Mouse (Mus musculus): ENCODE data around the gene Chd1. TPM values are rescaled to one million over a fixed set of nuclear protein-coding genes. Genes with fewer than 3 reads are reported as not detected.

The Chd1 gene
- polyA plus RNA-seq, 2 experiments = 4.4 to 13.3 TPM

- Histone ChIP-seq H3K4me3 (ENCODE audit: insufficient read depth in 1 of 2, low read depth in 2 of 2, low read length in 2 of 2) (no peak overlapping the region), H3K27ac (no peak overlapping the region), H3K9ac (replicated peaks) (no peak overlapping the region), H3K9me3 (ENCODE audit: control insufficient read depth, low read length) (no peaks in the 10 kb centered on the region), H3K4me2 (ENCODE audit: low read depth) (no peak overlapping the region), H3K4me1 (replicated peaks; ENCODE audit: control insufficient read depth in 2 of 2, insufficient read depth in 2 of 2, low read length in 1 of 2) (no peaks in the 10 kb centered on the region; a peak in 1 of 4 replicates), H3K36me3 (replicated peaks; ENCODE audit: control insufficient read depth, insufficient read depth, low read depth) (no peaks in the 10 kb centered on the region), H3K27me3 (ENCODE audit: control insufficient read depth, insufficient read depth, low read length) (no peaks in the 10 kb centered on the region)
- ATAC-seq (ENCODE audit: insufficient read depth) (no peak), DNase-seq (ENCODE audit: low read depth in 3 of 3, low spot score in 3 of 3) (no peak)
- 64% methylated on average over 10 of the region's 10 CpGs for WGBS (ENCODE audit: insufficient replicate concordance)
- TF ChIP-seq EP300 (IDR thresholded peaks at IDR 0.05; ENCODE audit: low read depth) (no peak), CTCF (IDR thresholded peaks at IDR 0.05; ENCODE audit: low read depth) (no peak)
These were observed 110.7 kb downstream of the Chd1 start for GRCm38 (mm10) chr17:15815312-15816018.

- TF ChIP-seq EP300 (IDR thresholded peaks at IDR 0.05; ENCODE audit: low read depth) = no peak
- TF ChIP-seq CTCF (IDR thresholded peaks at IDR 0.05; ENCODE audit: low read depth) = no peak
- WGBS (ENCODE audit: insufficient replicate concordance) = 65% methylated on average over 10 of the region's 11 CpGs
- no peak overlapping the region for H3K27ac ChIP-seq
- no peaks in the 10 kb centered on the region for H3K9me3 ChIP-seq (ENCODE audit: control insufficient read depth, low read length)
- ATAC-seq (ENCODE audit: insufficient read depth) (no peak), DNase-seq (ENCODE audit: low read depth in 3 of 3, low spot score in 3 of 3) (no peak)
- H3K4me2 ChIP-seq (ENCODE audit: low read depth) = no peak overlapping the region
- no peaks in the 10 kb centered on the region for H3K27me3 ChIP-seq (ENCODE audit: control insufficient read depth, insufficient read depth, low read length)
- H3K4me1 ChIP-seq (replicated peaks; ENCODE audit: control insufficient read depth in 2 of 2, insufficient read depth in 2 of 2, low read length in 1 of 2) = no peaks in the 10 kb centered on the region; a peak in 1 of 4 replicates
- H3K9ac ChIP-seq (replicated peaks) = no peak overlapping the region
- no peaks in the 10 kb centered on the region for H3K36me3 ChIP-seq (replicated peaks; ENCODE audit: control insufficient read depth, insufficient read depth, low read depth)
- no peak overlapping the region for H3K4me3 ChIP-seq (ENCODE audit: insufficient read depth in 1 of 2, low read depth in 2 of 2, low read length in 2 of 2)
These were observed 111.8 kb downstream of the Chd1 start for GRCm38 (mm10) chr17:15816379-15817095.

- no peak overlapping the region for H3K27ac ChIP-seq
- H3K4me1 ChIP-seq (replicated peaks; ENCODE audit: control insufficient read depth in 2 of 2, insufficient read depth in 2 of 2, low read length in 1 of 2) = no peaks in the 10 kb centered on the region; a peak in 1 of 4 replicates
- H3K4me2 ChIP-seq (ENCODE audit: low read depth) = no peak overlapping the region
- no peaks in the 10 kb centered on the region for H3K27me3 ChIP-seq (ENCODE audit: control insufficient read depth, insufficient read depth, low read length)
- TF ChIP-seq EP300 (IDR thresholded peaks at IDR 0.05; ENCODE audit: low read depth) (no peak), CTCF (IDR thresholded peaks at IDR 0.05; ENCODE audit: low read depth) (no peak)
- H3K9me3 ChIP-seq (ENCODE audit: control insufficient read depth, low read length) = no peaks in the 10 kb centered on the region
- WGBS (ENCODE audit: insufficient replicate concordance) = 62% methylated on average over 5 of the region's 5 CpGs
- no peak overlapping the region for H3K4me3 ChIP-seq (ENCODE audit: insufficient read depth in 1 of 2, low read depth in 2 of 2, low read length in 2 of 2)
- no peaks in the 10 kb centered on the region for H3K36me3 ChIP-seq (replicated peaks; ENCODE audit: control insufficient read depth, insufficient read depth, low read depth)
- no peak overlapping the region for H3K9ac ChIP-seq (replicated peaks)
- no peak for DNase-seq (ENCODE audit: low read depth in 3 of 3, low spot score in 3 of 3)
- no peak for ATAC-seq (ENCODE audit: insufficient read depth)
These were observed 112.3 kb downstream of the Chd1 start for GRCm38 (mm10) chr17:15817096-15817450.

GRCm38 (mm10) chr17:15817634-15818033, 112.9 kb downstream of the Chd1 start:
- DNase-seq (ENCODE audit: low read depth in 3 of 3, low spot score in 3 of 3) (no peak), ATAC-seq (ENCODE audit: insufficient read depth) (no peak)
- no peaks in the 10 kb centered on the region for H3K36me3 ChIP-seq (replicated peaks; ENCODE audit: control insufficient read depth, insufficient read depth, low read depth)
- no peaks in the 10 kb centered on the region for H3K4me1 ChIP-seq (replicated peaks; ENCODE audit: control insufficient read depth in 2 of 2, insufficient read depth in 2 of 2, low read length in 1 of 2)
- H3K9me3 ChIP-seq (ENCODE audit: control insufficient read depth, low read length) = no peaks in the 10 kb centered on the region
- no peak overlapping the region for H3K27ac ChIP-seq
- H3K9ac ChIP-seq (replicated peaks) = no peak overlapping the region
- WGBS (ENCODE audit: insufficient replicate concordance) = 66% methylated on average over 2 of the region's 2 CpGs
- no peaks in the 10 kb centered on the region for H3K27me3 ChIP-seq (ENCODE audit: control insufficient read depth, insufficient read depth, low read length)
- no peak overlapping the region for H3K4me3 ChIP-seq (ENCODE audit: insufficient read depth in 1 of 2, low read depth in 2 of 2, low read length in 2 of 2)
- no peak overlapping the region for H3K4me2 ChIP-seq (ENCODE audit: low read depth)
- TF ChIP-seq CTCF (IDR thresholded peaks at IDR 0.05; ENCODE audit: low read depth) (no peak), EP300 (IDR thresholded peaks at IDR 0.05; ENCODE audit: low read depth) (no peak)

GRCm38 (mm10) chr17:15818372-15818771, 113.6 kb downstream of the Chd1 start:
- 63% methylated on average over 8 of the region's 8 CpGs for WGBS (ENCODE audit: insufficient replicate concordance)

More at GRCm38 (mm10) chr17:15818372-15818771, 113.6 kb downstream of the Chd1 start:
- TF ChIP-seq EP300 (IDR thresholded peaks at IDR 0.05; ENCODE audit: low read depth) (no peak), CTCF (IDR thresholded peaks at IDR 0.05; ENCODE audit: low read depth) (no peak)
- no peak overlapping the region for H3K4me2 ChIP-seq (ENCODE audit: low read depth)
- H3K4me1 ChIP-seq (replicated peaks; ENCODE audit: control insufficient read depth in 2 of 2, insufficient read depth in 2 of 2, low read length in 1 of 2) = no peaks in the 10 kb centered on the region
- H3K27me3 ChIP-seq (ENCODE audit: control insufficient read depth, insufficient read depth, low read length) = no peaks in the 10 kb centered on the region
- DNase-seq (ENCODE audit: low read depth in 3 of 3, low spot score in 3 of 3) (no peak), ATAC-seq (ENCODE audit: insufficient read depth) (no peak)
- H3K9ac ChIP-seq (replicated peaks) = no peak overlapping the region
- no peaks in the 10 kb centered on the region for H3K9me3 ChIP-seq (ENCODE audit: control insufficient read depth, low read length)
- no peak overlapping the region for H3K27ac ChIP-seq
- H3K4me3 ChIP-seq (ENCODE audit: insufficient read depth in 1 of 2, low read depth in 2 of 2, low read length in 2 of 2) = no peak overlapping the region
- H3K36me3 ChIP-seq (replicated peaks; ENCODE audit: control insufficient read depth, insufficient read depth, low read depth) = no peaks in the 10 kb centered on the region
